Mouse (Mus musculus): Measurements from ENCODE around the gene AU041133.

- TF ChIP-seq CTCF (IDR thresholded peaks at IDR 0.05; ENCODE audit: borderline replicate concordance, control insufficient read depth, extremely low read depth, insufficient read depth, low read length, poor library complexity), result no peak
- TF ChIP-seq POLR2A (IDR thresholded peaks at IDR 0.05; ENCODE audit: control insufficient read depth, extremely low read depth, insufficient read depth, low read length, poor library complexity), result no peak
Measured at GRCm38 (mm10) chr10:82167777-82168176, 40.0 kb downstream of the AU041133 start.
